Mouse (Mus musculus) left cerebral cortex, postnatal 4 days (tissue): ENCODE results near the gene Alx3. TPM values are rescaled to one million over a fixed set of nuclear protein-coding genes. Genes with fewer than 3 reads are reported as not detected.

Source experiments
- total RNA-seq, 2 experiments: library from RNA; stranded (reverse); gene quantifications; 2 replicates each; pipeline ENCODE4 v1.2.3; 2021

Gene Alx3
- total RNA-seq, 2 experiments from 2014 or later: 1.7 to 1.9 TPM

Other genes starting within 250 kb of the Alx3 start
- gene Kcnc4, start 135.5 kb upstream of the Alx3 start, total RNA-seq: 10 to 100 TPM; 21.2 to 25.8 TPM
- 100 to 1,000 TPM; 152 to 153 TPM for gene Slc6a17, start 77.0 kb upstream of the Alx3 start, total RNA-seq
- under 1 TPM in 1 of 2 experiments, not detected in 1; 0.58 TPM for gene Ubl4b, start 40.0 kb upstream of the Alx3 start, total RNA-seq
- gene Gm10961, start 36.3 kb downstream of the Alx3 start, total RNA-seq: not detected
- gene Strip1, start 36.7 kb downstream of the Alx3 start, total RNA-seq: 100 to 1,000 TPM; 114 to 120 TPM
- gene Ahcyl1, start 101.5 kb downstream of the Alx3 start, total RNA-seq: 100 to 1,000 TPM; 185 to 200 TPM
- gene Csf1, start 165.4 kb downstream of the Alx3 start, total RNA-seq: 10 to 100 TPM; 10.6 to 11.6 TPM